Mouse (Mus musculus) small intestine, adult 2 months (tissue): ENCODE results near the gene Sfxn1. TPM values are rescaled to one million over a fixed set of nuclear protein-coding genes. Genes with fewer than 3 reads are reported as not detected.
A peak's percentile ranks its signal among the peaks of the same experiment; 100 is the strongest.

Source experiments
- H3K27ac ChIP-seq: fragments of 200-500 bp; 2 replicates; pipeline ENCODE4 v1.5.1; 2012; ENCODE audit warnings: low read depth, low read length, control low read depth, inconsistent platforms; ENCODE audit not compliant: insufficient read depth
- H3K27me3 ChIP-seq: fragments of 200-500 bp; 2 replicates; pipeline ENCODE4 v1.6.1; 2012; ENCODE audit warnings: mild to moderate bottlenecking, moderate library complexity, low read length, inconsistent platforms; ENCODE audit not compliant: control insufficient read depth, insufficient read depth
- H3K36me3 ChIP-seq: fragments of 200-500 bp; 2 replicates; pipeline ENCODE4 v1.6.1; 2012; ENCODE audit warnings: mild to moderate bottlenecking, low read length, control low read depth, inconsistent platforms; ENCODE audit not compliant: control insufficient read depth, insufficient read depth
- H3K4me1 ChIP-seq: fragments of 200-500 bp; 2 replicates; pipeline ENCODE4 v1.6.1; 2012; ENCODE audit warnings: low read length, inconsistent platforms, mixed read lengths; ENCODE audit not compliant: control insufficient read depth, insufficient read depth, insufficient read length
- H3K4me3 ChIP-seq: fragments of 200-500 bp; 2 replicates; pipeline ENCODE4 v1.5.1; 2012; ENCODE audit warnings: low read depth, mild to moderate bottlenecking, control low read depth, inconsistent platforms, low read length, moderate library complexity
- CTCF ChIP-seq: fragments of 200-500 bp; IDR thresholded peaks from 2 replicates; pipeline ENCODE4 v1.5.1; 2012; ENCODE audit warnings: low read depth, mild to moderate bottlenecking, control low read depth, inconsistent platforms, low read length, moderate library complexity, mixed read lengths; ENCODE audit not compliant: insufficient replicate concordance, insufficient read length; ENCODE audit errors: extremely low read depth
- POLR2A ChIP-seq: fragments of 200-500 bp; IDR thresholded peaks from 2 replicates; pipeline ENCODE4 v1.6.1; 2012; ENCODE audit warnings: low read depth, mild to moderate bottlenecking, control low read depth, inconsistent platforms, low read length, moderate library complexity
- WGBS: fragments of 180-500 bp; shearing (Covaris S2); methylation state at CpG from one replicate; pipeline ENCODE4 v1.1.7; 2018; 5-methylcytosine and 5-hydroxymethylcytosine counted together
- polyA plus RNA-seq: library from polyadenylated mRNA; depleted of rRNA; stranded (reverse); fragments of >200 nt; gene quantifications from 2 replicates; pipeline ENCODE4 v1.2.3, GENCODE M21; 2012; rRNA removed

Sfxn1 gene
- 15.8 and 36.6 TPM in 2 replicates for polyA plus RNA-seq

GRCm38 (mm10) chr13:54071606-54072331 lies at the start of gene Sfxn1:
TSS of gene Sfxn1 (plus strand) at chr13:54071869.
- H3K27me3 ChIP-seq: no peaks in the 10 kb centered on the region
- TF ChIP-seq POLR2A (peak; percentile 65; the same call in 1 of the 2 replicates), CTCF (no peak)
- peaks cover 31% of the 10 kb centered on the region; the same call in 1 of the 2 replicates for H3K4me1 ChIP-seq
- peak within 1 kb of the TSS; percentile 84 for H3K4me3 ChIP-seq
- H3K36me3 ChIP-seq: peaks cover 7% of the 10 kb centered on the region
- H3K27ac ChIP-seq: peak within 1 kb of the TSS; percentile 95
- WGBS: under 1% methylated on average over 74 of the region's 74 CpGs

GRCm38 (mm10) chr13:54023311-54023710 lies 48.4 kb upstream of the Sfxn1 start:
- Histone ChIP-seq H3K4me3 (no peak overlapping the region), H3K36me3 (no peaks in the 10 kb centered on the region), H3K27me3 (no peaks in the 10 kb centered on the region), H3K27ac (no peak overlapping the region), H3K4me1 (no peaks in the 10 kb centered on the region)
- TF ChIP-seq POLR2A (no peak), CTCF (no peak)
- 78% methylated on average over 5 of the region's 5 CpGs for WGBS

DNA sequence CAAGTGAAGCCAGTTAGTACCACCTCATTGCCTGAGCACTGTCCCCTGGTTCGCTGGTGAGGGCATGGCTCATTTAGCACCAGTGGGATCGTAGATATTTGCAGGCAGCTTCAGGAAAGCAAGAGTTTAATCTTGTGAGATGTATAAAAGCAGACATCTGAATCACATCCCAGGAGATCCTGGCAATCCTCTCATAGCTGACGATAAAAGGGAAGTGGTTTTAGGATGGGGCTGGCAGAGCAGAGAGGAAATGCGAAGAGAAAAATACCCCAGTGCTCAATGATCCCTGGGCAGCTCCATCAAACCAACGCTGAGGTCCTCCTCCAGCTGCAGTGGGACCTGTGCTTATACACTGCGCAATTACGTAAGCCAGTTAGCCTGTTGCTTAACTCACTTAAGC lies 44.6 kb upstream of the Sfxn1 start:
- TF ChIP-seq POLR2A (no peak), CTCF (no peak)
- Histone ChIP-seq H3K4me1 (no peaks in the 10 kb centered on the region), H3K27ac (no peak overlapping the region), H3K36me3 (no peaks in the 10 kb centered on the region), H3K4me3 (no peak overlapping the region), H3K27me3 (no peaks in the 10 kb centered on the region)
- WGBS: 85% methylated on average over 7 of the region's 7 CpGs

DNA sequence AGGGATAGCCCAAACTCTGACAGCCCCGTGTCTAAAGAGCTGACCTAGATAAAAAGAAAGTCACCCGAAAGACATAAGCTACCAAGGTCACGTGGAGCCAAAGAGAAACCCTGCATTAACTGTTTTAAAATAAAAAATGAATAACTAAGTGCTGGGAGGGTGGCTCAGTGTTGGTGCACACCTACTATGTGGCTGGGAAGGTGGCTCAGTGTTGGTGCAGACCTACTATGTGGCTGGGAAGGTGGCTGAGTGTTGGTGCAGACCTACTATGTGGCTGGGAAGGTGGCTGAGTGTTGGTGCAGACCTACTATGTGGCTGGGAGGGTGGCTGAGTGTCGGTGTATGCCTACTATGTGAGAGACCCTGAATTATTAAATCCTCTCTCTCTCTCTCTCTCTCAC lies 38.0 kb upstream of the Sfxn1 start:
- H3K27ac ChIP-seq: no peak overlapping the region
- TF ChIP-seq POLR2A: no peak
- no peak for TF ChIP-seq CTCF
- no peak overlapping the region for H3K4me3 ChIP-seq
- WGBS: 62% methylated on average over 4 of the region's 4 CpGs
- no peaks in the 10 kb centered on the region for H3K27me3 ChIP-seq
- no peaks in the 10 kb centered on the region for H3K36me3 ChIP-seq
- no peaks in the 10 kb centered on the region for H3K4me1 ChIP-seq

GRCm38 (mm10) chr13:54035541-54035940 lies 36.1 kb upstream of the Sfxn1 start:
- Histone ChIP-seq H3K4me1 (no peaks in the 10 kb centered on the region), H3K27me3 (no peaks in the 10 kb centered on the region), H3K4me3 (no peak overlapping the region), H3K27ac (no peak overlapping the region), H3K36me3 (no peaks in the 10 kb centered on the region)
- WGBS: 61% methylated on average over 1 of the region's 1 CpGs
- TF ChIP-seq POLR2A: no peak
- TF ChIP-seq CTCF: peak; percentile 50; the same call in 1 of the 2 replicates

DNA sequence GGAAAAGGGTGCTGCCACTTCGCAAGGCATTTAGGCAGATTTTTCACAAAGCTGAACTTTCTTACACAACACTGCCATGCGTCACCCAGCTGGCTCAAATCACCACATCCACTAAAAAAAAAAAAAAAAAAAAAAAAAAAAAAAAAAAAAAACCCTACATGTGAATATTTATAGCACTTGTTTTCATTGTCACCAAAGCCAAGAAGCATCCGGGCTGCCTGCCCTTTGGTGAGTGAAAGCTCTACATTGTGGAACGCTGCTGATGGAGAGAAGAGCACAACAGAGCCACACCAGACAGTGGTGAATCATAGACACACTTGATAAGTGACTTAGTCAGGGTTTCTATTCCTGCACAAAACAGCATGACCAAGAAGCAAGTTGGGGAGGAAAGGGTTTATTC lies 33.7 kb upstream of the Sfxn1 start:
- no peak overlapping the region for H3K4me3 ChIP-seq
- H3K27ac ChIP-seq: no peak overlapping the region
- TF ChIP-seq CTCF (no peak), POLR2A (no peak)
- no peaks in the 10 kb centered on the region for H3K4me1 ChIP-seq
- 80% methylated on average over 4 of the region's 4 CpGs for WGBS
- no peaks in the 10 kb centered on the region for H3K27me3 ChIP-seq
- no peaks in the 10 kb centered on the region for H3K36me3 ChIP-seq

DNA sequence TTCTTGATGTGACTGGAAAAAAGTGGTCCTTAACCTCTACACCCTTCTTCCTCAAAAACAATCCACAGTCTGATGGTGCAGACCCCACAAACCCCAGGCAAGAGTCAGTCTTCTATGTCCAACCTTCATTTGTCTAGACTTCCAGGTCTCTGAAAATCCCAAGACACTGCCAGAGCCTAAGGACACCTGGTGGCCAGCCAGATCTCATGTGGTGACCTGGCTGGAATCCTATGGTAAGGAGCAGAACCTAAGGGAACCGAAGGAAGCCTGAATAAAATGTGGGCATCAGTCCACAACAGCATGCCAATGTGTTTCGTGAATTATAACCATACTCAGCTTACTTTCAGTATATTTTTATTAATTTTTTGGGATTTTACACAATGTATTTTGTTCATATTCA lies 31.4 kb upstream of the Sfxn1 start:
- Histone ChIP-seq H3K4me3 (no peak overlapping the region), H3K27me3 (no peaks in the 10 kb centered on the region), H3K36me3 (no peaks in the 10 kb centered on the region), H3K27ac (no peak overlapping the region), H3K4me1 (no peaks in the 10 kb centered on the region)
- WGBS: 84% methylated on average over 2 of the region's 2 CpGs
- TF ChIP-seq CTCF: no peak
- no peak for TF ChIP-seq POLR2A
